Mouse (Mus musculus) spleen, adult 2 months (tissue): ENCODE results near the gene Rpl35.

ENCODE experiments used
- CTCF ChIP-seq: fragments of 200-500 bp; IDR thresholded peaks from 2 replicates; pipeline ENCODE4 v1.5.1; 2011; ENCODE audit warnings: mild to moderate bottlenecking, inconsistent platforms; ENCODE audit not compliant: insufficient read depth, insufficient read length, insufficient replicate concordance; ENCODE audit errors: extremely low read depth
- POLR2A ChIP-seq: fragments of 200-500 bp; IDR thresholded peaks from 2 replicates; pipeline ENCODE4 v1.6.1; 2011; ENCODE audit warnings: low read depth, low read length, inconsistent platforms

DNA sequence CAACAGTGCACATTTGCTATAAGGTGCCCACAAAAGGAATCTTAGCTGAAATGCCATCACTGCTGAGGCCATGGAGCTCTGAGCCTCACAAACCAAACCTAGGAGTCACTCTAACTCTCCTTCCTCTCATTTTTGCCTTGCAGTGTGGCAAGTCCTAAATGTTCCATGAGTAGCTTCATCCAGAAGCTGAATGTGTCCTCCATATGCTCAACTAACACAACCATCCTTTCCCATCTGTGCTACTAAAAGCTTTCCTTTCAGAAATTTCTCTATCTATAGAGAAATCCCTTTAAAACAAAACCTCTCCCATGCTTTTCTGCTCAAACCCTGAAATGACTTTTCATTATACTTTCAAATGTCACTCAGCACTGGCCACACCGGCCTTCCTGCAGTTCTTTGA lies 26.2 kb upstream of the Rpl35 start:
- TF ChIP-seq POLR2A (no peak), CTCF (no peak)
